Mouse (Mus musculus) limb, embryonic 14.5 days (tissue): ENCODE measurements around the gene Csnk2a2. TPM values are rescaled to one million over a fixed set of nuclear protein-coding genes. Genes with fewer than 3 reads are reported as not detected.

Experiments
- ATAC-seq: fragments of 200-750 bp; cut with Nextera tagmentation; 2 replicates; pipeline ENCODE4 v1.8.0; 2017; ENCODE audit warnings: low read depth, moderate number of reproducible peaks, moderate TSS enrichment; ENCODE audit not compliant: low FRiP score
- DNase-seq: peaks from one replicate; pipeline ENCODE4 v3.0.0-alpha.2; 2015; ENCODE audit warnings: low spot score
- H3K27ac ChIP-seq: fragments of 300-500 bp; sonication (generic); replicated peaks from 2 replicates; pipeline ENCODE4 v1.5.1; 2014; ENCODE audit warnings: low read depth, mild to moderate bottlenecking, low read length, moderate library complexity, mixed read lengths
- H3K27me3 ChIP-seq: fragments of 300-500 bp; sonication (generic); 2 replicates; pipeline ENCODE4 v1.6.1; 2014; ENCODE audit warnings: low read length, mixed read lengths; ENCODE audit not compliant: control insufficient read depth, insufficient read depth
- H3K36me3 ChIP-seq: fragments of 300-500 bp; sonication (generic); 2 replicates; pipeline ENCODE4 v1.6.1; 2014; ENCODE audit warnings: mild to moderate bottlenecking, low read length, moderate library complexity, mixed read lengths; ENCODE audit not compliant: control insufficient read depth, insufficient read depth
- H3K4me1 ChIP-seq: fragments of 300-500 bp; sonication (generic); 2 replicates; pipeline ENCODE4 v1.6.1; 2014; ENCODE audit warnings: antibody characterized with exemption, low read length, mixed read lengths; ENCODE audit not compliant: control insufficient read depth, insufficient read depth
- H3K4me2 ChIP-seq: fragments of 300-500 bp; sonication (generic); replicated peaks from 2 replicates; pipeline ENCODE4 v1.6.1; 2014; ENCODE audit warnings: low read depth, mild to moderate bottlenecking, low read length, moderate library complexity; ENCODE audit not compliant: severe bottlenecking
- H3K4me3 ChIP-seq: fragments of 300-500 bp; sonication (generic); replicated peaks from 2 replicates; pipeline ENCODE4 v1.5.1; 2014; ENCODE audit warnings: low read length
- H3K9ac ChIP-seq: fragments of 300-500 bp; sonication (generic); 2 replicates; pipeline ENCODE4 v1.6.1; 2014; ENCODE audit warnings: mild to moderate bottlenecking, low read depth, low read length, moderate library complexity; ENCODE audit not compliant: severe bottlenecking
- H3K9me3 ChIP-seq: fragments of 300-500 bp; sonication (generic); 2 replicates; pipeline ENCODE4 v1.6.1; 2016; ENCODE audit warnings: low read length; ENCODE audit not compliant: control insufficient read depth
- POLR2A ChIP-seq: fragments of 200-500 bp; IDR thresholded peaks from 2 replicates; pipeline ENCODE4 v1.8.0; 2012; ENCODE audit warnings: inconsistent platforms, mild to moderate bottlenecking, moderate library complexity, borderline replicate concordance; ENCODE audit not compliant: insufficient read depth, insufficient read length; ENCODE audit errors: extremely low read depth
- WGBS: fragments of 180-500 bp; shearing (Covaris S2); extraction: QIAGEN DNeasy Blood & Tissue Kit; methylation state at CpG from one replicate; pipeline ENCODE4 v1.1.7; 2014; 5-methylcytosine and 5-hydroxymethylcytosine counted together
- polyA plus RNA-seq, 2 experiments: library from polyadenylated mRNA; depleted of rRNA in 1 of 2; stranded (reverse) in 1 of 2; unstranded in 1 of 2; fragments of >200 nt; fragmentation: Nextera tagmentation in 1 of 2; extraction: Ambion mirVana in 1 of 2; gene quantifications; 2 replicates each; pipeline versions ENCODE4 v1.2.1 to v1.2.3; 2012 to 2014

The Csnk2a2 gene
- polyA plus RNA-seq, 2 experiments, result 22.5 to 57.4 TPM

- ATAC-seq, result no peak
- Histone ChIP-seq H3K9me3 (no peaks in the 10 kb centered on the region), H3K27me3 (no peaks in the 10 kb centered on the region), H3K9ac (no peak overlapping the region), H3K4me2 (no peak overlapping the region), H3K27ac (no peak overlapping the region), H3K36me3 (peaks cover 69% of the 10 kb centered on the region), H3K4me1 (no peaks in the 10 kb centered on the region), H3K4me3 (no peak overlapping the region)
- WGBS, result 95% methylated on average over 5 of the region's 5 CpGs
- DNase-seq, result no peak
- no peak for TF ChIP-seq POLR2A
Observed at GRCm38 (mm10) chr8:95450271-95450670, 39.6 kb downstream of the Csnk2a2 start.

- DNase-seq (no peak), ATAC-seq (no peak)
- no peak overlapping the region for H3K9ac ChIP-seq
- peaks cover 44% of the 10 kb centered on the region for H3K36me3 ChIP-seq
- no peak overlapping the region for H3K4me3 ChIP-seq
- no peak for TF ChIP-seq POLR2A
- H3K27ac ChIP-seq, result no peak overlapping the region
- no peaks in the 10 kb centered on the region for H3K4me1 ChIP-seq
- 90% methylated on average over 7 of the region's 7 CpGs for WGBS
- H3K9me3 ChIP-seq, result no peaks in the 10 kb centered on the region
- H3K27me3 ChIP-seq, result no peaks in the 10 kb centered on the region
- H3K4me2 ChIP-seq, result no peak overlapping the region
Observed at GRCm38 (mm10) chr8:95447661-95448060, 42.2 kb downstream of the Csnk2a2 start.

- no peak overlapping the region for H3K4me3 ChIP-seq
- no peak for DNase-seq
- no peaks in the 10 kb centered on the region for H3K4me1 ChIP-seq
- 82% methylated on average over 4 of the region's 4 CpGs for WGBS
- peaks cover 21% of the 10 kb centered on the region for H3K36me3 ChIP-seq
- ATAC-seq, result no peak
- H3K9me3 ChIP-seq, result no peaks in the 10 kb centered on the region
- H3K9ac ChIP-seq, result no peak overlapping the region
- H3K27ac ChIP-seq, result no peak overlapping the region
- no peaks in the 10 kb centered on the region for H3K27me3 ChIP-seq
- no peak for TF ChIP-seq POLR2A
- no peak overlapping the region for H3K4me2 ChIP-seq
Observed at GRCm38 (mm10) chr8:95445042-95445441, 44.8 kb downstream of the Csnk2a2 start.

- Histone ChIP-seq H3K27ac (no peak overlapping the region), H3K4me2 (no peak overlapping the region), H3K4me1 (no peaks in the 10 kb centered on the region), H3K36me3 (no peaks in the 10 kb centered on the region; the same call in 1 of the 2 replicates), H3K9ac (no peak overlapping the region), H3K27me3 (no peaks in the 10 kb centered on the region), H3K4me3 (no peak overlapping the region), H3K9me3 (no peaks in the 10 kb centered on the region)
- ATAC-seq (no peak), DNase-seq (no peak)
- no peak for TF ChIP-seq POLR2A
- WGBS, result 49% methylated on average over 5 of the region's 5 CpGs
Observed at GRCm38 (mm10) chr8:95441491-95442039, 48.3 kb downstream of the Csnk2a2 start.

GRCm38 (mm10) chr8:95440168-95440709 lies 49.6 kb downstream of the Csnk2a2 start:
- Histone ChIP-seq H3K27ac (no peak overlapping the region), H3K4me1 (no peaks in the 10 kb centered on the region), H3K9me3 (no peaks in the 10 kb centered on the region), H3K4me3 (no peak overlapping the region), H3K9ac (no peak overlapping the region), H3K27me3 (no peaks in the 10 kb centered on the region), H3K4me2 (no peak overlapping the region), H3K36me3 (no peaks in the 10 kb centered on the region)
- DNase-seq (no peak), ATAC-seq (no peak)
- no peak for TF ChIP-seq POLR2A
- 93% methylated on average over 5 of the region's 5 CpGs for WGBS

- H3K27me3 ChIP-seq, result no peaks in the 10 kb centered on the region
- H3K9me3 ChIP-seq, result no peaks in the 10 kb centered on the region
- no peak overlapping the region for H3K27ac ChIP-seq
- no peaks in the 10 kb centered on the region for H3K36me3 ChIP-seq
- no peak overlapping the region for H3K4me3 ChIP-seq
- TF ChIP-seq POLR2A, result no peak
- H3K4me1 ChIP-seq, result no peaks in the 10 kb centered on the region
- H3K9ac ChIP-seq, result no peak overlapping the region
- ATAC-seq (no peak), DNase-seq (no peak)
- 90% methylated on average over 2 of the region's 2 CpGs for WGBS
- no peak overlapping the region for H3K4me2 ChIP-seq
Observed at GRCm38 (mm10) chr8:95439421-95439820, 50.4 kb downstream of the Csnk2a2 start.
